Mouse (Mus musculus) kidney, postnatal 0 days (tissue): ENCODE measurements around the gene Aknad1. TPM values are rescaled to one million over a fixed set of nuclear protein-coding genes. Genes with fewer than 3 reads are reported as not detected.

Experiments
- ATAC-seq: fragments of 200-750 bp; cut with Nextera tagmentation; replicated peaks from 2 replicates; pipeline ENCODE4 v1.8.0; 2017; ENCODE audit warnings: low read depth, moderate number of reproducible peaks, moderate TSS enrichment, moderate library complexity; ENCODE audit not compliant: low FRiP score
- DNase-seq: peaks from one replicate; pipeline ENCODE4 v3.0.0-alpha.2; 2016; ENCODE audit warnings: low spot score
- H3K27ac ChIP-seq: fragments of 300-500 bp; sonication (generic); 2 replicates; pipeline ENCODE4 v1.5.1; 2014; ENCODE audit warnings: mild to moderate bottlenecking
- H3K27me3 ChIP-seq: fragments of 300-500 bp; sonication (generic); 2 replicates; pipeline ENCODE4 v1.6.1; 2014; ENCODE audit warnings: low read length, mixed read lengths; ENCODE audit not compliant: insufficient read depth
- H3K36me3 ChIP-seq: fragments of 300-500 bp; sonication (generic); 2 replicates; pipeline ENCODE4 v1.6.1; 2014; ENCODE audit warnings: low read length, mixed read lengths; ENCODE audit not compliant: insufficient read depth
- H3K4me1 ChIP-seq: fragments of 300-500 bp; sonication (generic); replicated peaks from 2 replicates; pipeline ENCODE4 v1.6.1; 2014; ENCODE audit warnings: antibody characterized with exemption, low read length, mixed read lengths; ENCODE audit not compliant: insufficient read depth
- H3K4me2 ChIP-seq: fragments of 300-500 bp; sonication (generic); 2 replicates; pipeline ENCODE4 v1.6.1; 2014; ENCODE audit warnings: mild to moderate bottlenecking, low read length, moderate library complexity, mixed read lengths
- H3K4me3 ChIP-seq: fragments of 300-500 bp; sonication (generic); replicated peaks from 2 replicates; pipeline ENCODE4 v1.5.1; 2014; ENCODE audit warnings: low read depth, low read length
- H3K9ac ChIP-seq: fragments of 300-500 bp; sonication (generic); 2 replicates; pipeline ENCODE4 v1.6.1; 2014; ENCODE audit warnings: low read depth, low read length
- H3K9me3 ChIP-seq: fragments of 300-500 bp; sonication (generic); replicated peaks from 2 replicates; pipeline ENCODE4 v1.6.1; 2016; ENCODE audit warnings: low read length, inconsistent platforms, mixed read lengths
- CTCF ChIP-seq: IDR thresholded peaks from 2 replicates; pipeline ENCODE4 v1.5.1; 2016; ENCODE audit warnings: antibody characterized with exemption, low read depth, mild to moderate bottlenecking, moderate library complexity
- WGBS: fragments of 180-500 bp; shearing (Covaris S2); extraction: QIAGEN DNeasy Blood & Tissue Kit; methylation state at CpG from one replicate; pipeline ENCODE4 v1.1.7; 2014; 5-methylcytosine and 5-hydroxymethylcytosine counted together
- polyA plus RNA-seq: library from polyadenylated mRNA; unstranded; fragments of >200 nt; fragmentation: Nextera tagmentation; extraction: Ambion mirVana; gene quantifications from 2 replicates; pipeline ENCODE4 v1.2.1, GENCODE M21; 2015

Aknad1 gene
- polyA plus RNA-seq, 1 experiment from 2014 or later: not detected

DNA sequence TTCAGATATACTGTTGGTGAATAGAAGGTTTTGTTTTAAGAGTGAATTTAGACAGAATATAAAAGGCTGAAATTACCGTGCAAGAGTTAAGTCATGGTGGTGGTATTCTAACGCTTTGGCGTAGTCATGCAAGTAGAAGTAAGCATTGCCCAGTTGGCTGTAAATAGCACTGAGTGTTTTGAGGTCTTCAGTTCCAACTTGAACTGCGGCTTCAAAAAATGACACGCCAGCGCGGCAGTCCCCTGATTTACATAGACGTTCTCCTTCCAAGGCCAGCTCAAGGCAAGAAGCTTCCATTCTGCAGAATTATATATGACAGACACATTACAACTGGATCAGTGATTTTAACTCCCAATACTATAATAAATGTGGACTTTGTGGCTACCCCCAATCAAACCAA lies 36.7 kb upstream of the Aknad1 start:
- no peak for ATAC-seq
- Histone ChIP-seq H3K27me3 (no peaks in the 10 kb centered on the region), H3K4me1 (no peaks in the 10 kb centered on the region), H3K9ac (no peak overlapping the region), H3K36me3 (peaks cover 14% of the 10 kb centered on the region; the same call in 1 of the 2 replicates), H3K27ac (no peak overlapping the region), H3K4me3 (no peak overlapping the region), H3K4me2 (no peak overlapping the region), H3K9me3 (no peaks in the 10 kb centered on the region)
- no peak for DNase-seq
- no peak for TF ChIP-seq CTCF
- WGBS: 95% methylated on average over 8 of the region's 8 CpGs

DNA sequence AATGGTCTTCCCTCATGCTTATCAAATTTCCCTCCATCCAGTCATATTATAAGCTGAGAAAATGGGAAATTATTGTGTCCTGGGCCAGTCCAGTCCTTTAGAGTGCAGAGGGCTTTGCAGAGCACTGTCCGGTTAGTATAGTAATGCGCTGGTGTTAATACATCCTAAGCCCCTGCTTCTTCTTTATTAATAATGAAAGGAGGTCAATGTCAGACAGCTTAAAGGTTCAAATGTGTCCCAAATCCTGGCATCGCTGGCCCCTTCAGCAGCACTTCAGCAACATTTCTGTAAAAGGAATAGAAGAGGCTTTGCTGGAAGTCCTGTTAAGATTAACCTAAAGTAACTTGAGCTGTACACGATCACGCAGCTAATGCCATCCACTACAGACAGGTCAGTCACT lies 28.2 kb upstream of the Aknad1 start:
- Histone ChIP-seq H3K4me3 (no peak overlapping the region), H3K27me3 (no peaks in the 10 kb centered on the region), H3K4me1 (peaks cover 10% of the 10 kb centered on the region; the same call in 1 of the 2 replicates), H3K36me3 (no peaks in the 10 kb centered on the region), H3K9me3 (no peaks in the 10 kb centered on the region), H3K9ac (no peak overlapping the region), H3K4me2 (no peak overlapping the region), H3K27ac (no peak overlapping the region)
- 89% methylated on average over 5 of the region's 5 CpGs for WGBS
- no peak for ATAC-seq
- no peak for DNase-seq
- TF ChIP-seq CTCF: no peak

DNA sequence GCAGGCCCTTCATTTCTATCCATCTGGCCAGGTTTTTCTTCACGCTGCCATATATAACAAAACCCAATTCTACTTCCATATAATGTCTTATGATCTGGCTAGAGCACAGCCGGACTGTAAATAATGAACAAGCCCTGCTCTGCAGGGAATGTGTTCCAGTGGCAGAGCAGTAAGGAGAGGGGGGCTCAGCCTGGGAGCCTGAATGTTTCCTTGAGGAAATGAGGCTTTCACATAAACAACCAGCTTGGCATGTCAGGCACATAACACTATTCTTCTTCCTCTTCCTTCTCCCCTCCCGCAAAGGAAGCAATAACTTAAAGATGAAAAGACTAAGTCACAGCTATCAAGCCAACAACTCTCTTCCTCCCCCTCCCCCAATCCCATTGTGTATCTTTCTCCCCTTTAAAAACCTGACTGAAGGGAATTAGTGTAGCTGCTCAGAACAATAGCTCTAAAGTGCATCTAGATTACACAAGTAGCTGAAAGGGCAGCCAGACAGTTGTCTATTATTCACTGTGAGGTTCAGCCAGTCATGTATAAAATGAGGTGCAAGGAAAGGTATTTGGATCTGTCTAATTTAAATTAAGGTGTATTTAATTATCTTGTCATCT lies 26.3 kb upstream of the Aknad1 start:
- Histone ChIP-seq H3K36me3 (no peaks in the 10 kb centered on the region), H3K27me3 (no peaks in the 10 kb centered on the region), H3K9me3 (no peaks in the 10 kb centered on the region), H3K9ac (0 out of 2 replicates have a peak overlapping the region, but pooled peaks have one; percentile 27), H3K4me3 (no peak overlapping the region), H3K27ac (0 out of 2 replicates have a peak overlapping the region, but pooled peaks have one; percentile 42), H3K4me1 (peaks cover 12% of the 10 kb centered on the region; the same call in 1 of the 2 replicates), H3K4me2 (peak overlapping the region; percentile 36; the same call in 1 of the 2 replicates)
- WGBS: 24% methylated on average over 3 of the region's 3 CpGs
- no peak for ATAC-seq
- TF ChIP-seq CTCF: no peak
- DNase-seq: peak; percentile 75

DNA sequence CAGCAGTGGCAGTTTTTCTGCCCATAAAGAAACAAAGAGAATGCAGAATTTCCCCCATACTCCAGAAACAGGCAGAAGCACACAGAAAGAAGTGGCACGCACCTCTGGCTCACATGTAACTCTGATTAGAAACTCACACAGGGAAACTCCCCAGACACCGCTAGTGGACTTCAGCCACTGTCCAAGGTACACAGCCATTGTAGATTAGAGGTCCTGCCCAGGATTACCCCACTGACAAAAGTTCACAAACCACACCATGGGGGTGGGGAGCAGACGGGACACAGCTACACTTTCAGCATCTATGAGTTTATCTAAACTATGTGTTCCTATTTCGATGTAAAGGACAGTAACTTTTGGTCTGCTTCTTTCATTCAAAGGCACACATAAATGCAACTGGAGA lies 24.6 kb upstream of the Aknad1 start:
- 92% methylated on average over 4 of the region's 4 CpGs for WGBS
- ATAC-seq (no peak), DNase-seq (no peak)
- no peak overlapping the region for H3K4me3 ChIP-seq
- H3K4me2 ChIP-seq: no peak overlapping the region
- H3K9ac ChIP-seq: no peak overlapping the region
- no peaks in the 10 kb centered on the region for H3K9me3 ChIP-seq
- H3K27ac ChIP-seq: no peak overlapping the region
- TF ChIP-seq CTCF: no peak
- H3K36me3 ChIP-seq: no peaks in the 10 kb centered on the region
- H3K4me1 ChIP-seq: peaks cover 12% of the 10 kb centered on the region; the same call in 1 of the 2 replicates
- H3K27me3 ChIP-seq: no peaks in the 10 kb centered on the region

DNA sequence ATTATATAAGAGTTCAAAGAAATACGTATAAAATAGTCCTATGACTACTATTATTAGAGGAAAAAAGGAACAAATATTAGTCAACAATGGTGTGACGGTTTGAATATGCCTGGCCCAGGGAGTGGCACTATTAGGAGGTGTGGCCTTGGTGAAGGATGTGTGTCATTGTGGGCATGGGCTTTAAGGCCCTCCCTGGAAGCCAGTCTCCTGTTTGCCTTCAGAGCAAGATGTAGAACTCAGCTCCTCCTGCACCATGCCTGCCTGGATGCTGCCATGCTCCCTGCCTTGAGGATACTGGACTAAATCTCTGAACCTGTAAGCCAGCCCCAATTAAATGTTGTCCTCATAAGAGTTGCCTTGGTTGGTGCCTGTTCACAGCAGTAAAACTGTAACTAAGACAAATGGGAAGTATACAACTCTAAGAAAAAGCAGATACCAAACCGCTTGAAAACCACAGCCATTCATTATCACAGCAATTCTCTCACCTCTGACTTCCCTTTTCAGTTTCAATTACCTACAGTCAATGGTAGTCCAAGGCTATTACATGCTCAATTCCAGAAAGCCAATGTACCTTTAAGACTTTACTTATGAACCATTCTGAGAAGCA lies 21.5 kb upstream of the Aknad1 start:
- no peak for TF ChIP-seq CTCF
- H3K4me1 ChIP-seq: peaks cover 10% of the 10 kb centered on the region; the same call in 1 of the 2 replicates
- whole genome bisulfite sequencing: 87% methylated on average over 3 of the region's 3 CpGs

DNA sequence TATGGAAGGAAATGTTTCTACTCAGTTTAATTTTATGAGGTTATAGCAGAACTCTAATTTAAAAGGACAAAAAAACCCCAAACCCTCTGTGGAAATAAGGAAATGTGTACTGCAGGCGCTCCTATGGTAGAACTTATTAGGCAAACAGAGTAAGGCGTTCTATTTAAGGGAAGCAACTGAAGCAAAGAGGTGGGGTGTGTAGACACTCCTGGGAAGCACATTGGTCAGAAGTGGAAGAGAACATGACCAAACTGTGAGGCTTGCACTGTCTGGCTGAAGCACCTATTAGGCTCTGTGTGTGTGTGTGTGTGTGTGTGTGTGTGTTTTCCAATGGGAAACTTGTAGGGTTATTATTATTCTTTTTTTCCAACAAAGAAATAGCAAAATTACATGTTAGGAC lies 20.1 kb upstream of the Aknad1 start:
- Histone ChIP-seq H3K27ac (no peak overlapping the region), H3K27me3 (no peaks in the 10 kb centered on the region), H3K9me3 (no peaks in the 10 kb centered on the region), H3K4me3 (no peak overlapping the region), H3K9ac (no peak overlapping the region), H3K4me2 (no peak overlapping the region), H3K36me3 (no peaks in the 10 kb centered on the region), H3K4me1 (0 out of 2 replicates have a peak, but pooled peaks cover 6% of the 10 kb centered on the region)
- DNase-seq: no peak
- WGBS: 79% methylated on average over 2 of the region's 2 CpGs
- no peak for TF ChIP-seq CTCF
- ATAC-seq: no peak

More for the DNA sequence above, 21.5 kb upstream of the Aknad1 start:
- no peak overlapping the region for H3K9ac ChIP-seq
- DNase-seq (no peak), ATAC-seq (no peak)
- H3K27ac ChIP-seq: no peak overlapping the region
- H3K4me2 ChIP-seq: no peak overlapping the region
- H3K4me3 ChIP-seq: no peak overlapping the region
- H3K27me3 ChIP-seq: no peaks in the 10 kb centered on the region
- no peaks in the 10 kb centered on the region for H3K9me3 ChIP-seq
- no peaks in the 10 kb centered on the region for H3K36me3 ChIP-seq
